Mouse (Mus musculus) kidney, postnatal 36 days (tissue): ENCODE results near the gene Irak2.

Experiments used
- DNase-seq, 2 experiments: peaks; one replicate each; pipeline ENCODE4 v3.0.0; 2021 to 2022; ENCODE audit warnings: mixed read lengths in 2 of 2

The Irak2 gene

GRCm38 (mm10) chr6:113638302-113639040 is at the start of gene Irak2:
Irak2 (plus strand) TSS chr6:113638467.
- DNase-seq = peak; percentile 97 to 99

GRCm38 (mm10) chr6:113592637-113593036 is 45.6 kb upstream of the Irak2 start:
- no peak for DNase-seq

GRCm38 (mm10) chr6:113597945-113598344 is 40.3 kb upstream of the Irak2 start:
- no peak for DNase-seq

GRCm38 (mm10) chr6:113599833-113600232 is 38.4 kb upstream of the Irak2 start:
- peak in 1 of 2 experiments; percentile 39 for DNase-seq

GRCm38 (mm10) chr6:113600543-113601139 is 37.6 kb upstream of the Irak2 start, which contains the start of gene Fancd2os:
Fancd2os (minus strand) TSS chr6:113600715.
- DNase-seq = peak; percentile 29 to 46

GRCm38 (mm10) chr6:113602821-113603220 is 35.4 kb upstream of the Irak2 start:
- DNase-seq = no peak

GRCm38 (mm10) chr6:113603993-113604392 is 34.3 kb upstream of the Irak2 start:
- no peak for DNase-seq

- DNase-seq = peak; percentile 87 to 94
These were observed 33.6 kb upstream of the Irak2 start, which contains the start of gene Brk1 for GRCm38 (mm10) chr6:113604432-113605223. Brk1 (plus strand) TSS chr6:113604772.

GRCm38 (mm10) chr6:113605224-113605545 is 33.1 kb upstream of the Irak2 start:
- DNase-seq = no peak

GRCm38 (mm10) chr6:113608871-113609270 is 29.4 kb upstream of the Irak2 start:
- DNase-seq = peak; percentile 38 to 40

- no peak for DNase-seq
These were observed 29.0 kb upstream of the Irak2 start for GRCm38 (mm10) chr6:113609293-113609692.

GRCm38 (mm10) chr6:113612258-113612969 is 25.9 kb upstream of the Irak2 start:
- DNase-seq = peak; percentile 32 to 43

- no peak for DNase-seq
These were observed 24.1 kb upstream of the Irak2 start for GRCm38 (mm10) chr6:113614152-113614551.

GRCm38 (mm10) chr6:113614997-113615396 is 23.3 kb upstream of the Irak2 start:
- no peak for DNase-seq

GRCm38 (mm10) chr6:113615489-113615888 is 22.8 kb upstream of the Irak2 start:
- DNase-seq = no peak

- DNase-seq = no peak
These were observed 14.9 kb upstream of the Irak2 start for GRCm38 (mm10) chr6:113623386-113623785.

GRCm38 (mm10) chr6:113623941-113624751 is 14.1 kb upstream of the Irak2 start, which contains the start of gene Vhl:
Vhl (plus strand) TSS chr6:113623959.
- DNase-seq = peak; percentile 94 to 95

- DNase-seq = peak in 1 of 2 experiments; percentile 40
These were observed 13.1 kb upstream of the Irak2 start for GRCm38 (mm10) chr6:113624989-113625770.

GRCm38 (mm10) chr6:113630322-113630721 is 7.9 kb upstream of the Irak2 start:
- no peak for DNase-seq

GRCm38 (mm10) chr6:113632863-113633262 is 5.4 kb upstream of the Irak2 start:
- DNase-seq = no peak

- peak; percentile 61 to 67 for DNase-seq
These were observed 934 bp downstream of the Irak2 start for GRCm38 (mm10) chr6:113639201-113639600.
